Mouse (Mus musculus) intestine, embryonic 15.5 days (tissue): Measurements from ENCODE around the gene Megf11. TPM values are rescaled to one million over a fixed set of nuclear protein-coding genes. Genes with fewer than 3 reads are reported as not detected.

Experiments used
- ATAC-seq: fragments of 200-750 bp; cut with Nextera tagmentation; 2 replicates; pipeline ENCODE4 v1.8.0; 2017; ENCODE audit warnings: moderate TSS enrichment, moderate library complexity
- H3K27ac ChIP-seq: fragments of 300-500 bp; sonication (generic); 2 replicates; pipeline ENCODE4 v1.5.1; 2015; ENCODE audit warnings: mild to moderate bottlenecking, inconsistent platforms
- H3K27me3 ChIP-seq: fragments of 300-500 bp; sonication (generic); replicated peaks from 2 replicates; pipeline ENCODE4 v1.6.1; 2015; ENCODE audit warnings: inconsistent platforms
- H3K36me3 ChIP-seq: fragments of 300-500 bp; sonication (generic); 2 replicates; pipeline ENCODE4 v1.6.1; 2015; ENCODE audit warnings: inconsistent platforms
- H3K4me1 ChIP-seq: fragments of 300-500 bp; sonication (generic); replicated peaks from 2 replicates; pipeline ENCODE4 v1.6.1; 2015; ENCODE audit warnings: inconsistent platforms
- H3K4me2 ChIP-seq: fragments of 300-500 bp; sonication (generic); replicated peaks from 2 replicates; pipeline ENCODE4 v1.6.1; 2015; ENCODE audit warnings: mild to moderate bottlenecking, inconsistent platforms
- H3K4me3 ChIP-seq: fragments of 300-500 bp; sonication (generic); replicated peaks from 2 replicates; pipeline ENCODE4 v1.5.1; 2015; ENCODE audit warnings: inconsistent platforms
- H3K9ac ChIP-seq: fragments of 300-500 bp; sonication (generic); 2 replicates; pipeline ENCODE4 v1.6.1; 2015; ENCODE audit warnings: inconsistent platforms
- H3K9me3 ChIP-seq: fragments of 300-500 bp; sonication (generic); 2 replicates; pipeline ENCODE4 v1.6.1; 2016; ENCODE audit warnings: inconsistent platforms
- WGBS: fragments of 180-500 bp; shearing (Covaris S2); methylation state at CpG from one replicate; pipeline ENCODE4 v1.1.7; 2015; 5-methylcytosine and 5-hydroxymethylcytosine counted together
- polyA plus RNA-seq: library from polyadenylated mRNA; unstranded; fragments of >200 nt; fragmentation: Nextera tagmentation; extraction: Ambion mirVana; gene quantifications from 2 replicates; pipeline ENCODE4 v1.2.1, GENCODE M21; 2015

Gene Megf11
- polyA plus RNA-seq, 1 experiment from 2014 or later = 0.89 TPM

GRCm38 (mm10) chr9:64507995-64508394 is 122.6 kb downstream of the Megf11 start:
- no peak overlapping the region for H3K9ac ChIP-seq
- no peaks in the 10 kb centered on the region for H3K4me1 ChIP-seq
- no peak overlapping the region for H3K27ac ChIP-seq
- no peaks in the 10 kb centered on the region for H3K36me3 ChIP-seq
- WGBS = 63% methylated on average over 7 of the region's 7 CpGs
- no peaks in the 10 kb centered on the region for H3K9me3 ChIP-seq
- no peak overlapping the region for H3K4me2 ChIP-seq
- no peaks in the 10 kb centered on the region for H3K27me3 ChIP-seq
- ATAC-seq = no peak
- H3K4me3 ChIP-seq = no peak overlapping the region

GRCm38 (mm10) chr9:64514826-64515225 is 129.4 kb downstream of the Megf11 start:
- Histone ChIP-seq H3K9me3 (no peaks in the 10 kb centered on the region), H3K4me2 (no peak overlapping the region), H3K27me3 (no peaks in the 10 kb centered on the region), H3K27ac (no peak overlapping the region), H3K4me3 (no peak overlapping the region), H3K36me3 (no peaks in the 10 kb centered on the region), H3K9ac (no peak overlapping the region), H3K4me1 (0 out of 2 replicates have a peak, but pooled peaks cover under 1% of the 10 kb centered on the region)
- no peak for ATAC-seq
- WGBS = 66% methylated on average over 6 of the region's 6 CpGs

GRCm38 (mm10) chr9:64519921-64520746 is 134.7 kb downstream of the Megf11 start:
- Histone ChIP-seq H3K9me3 (no peaks in the 10 kb centered on the region), H3K27ac (no peak overlapping the region), H3K4me3 (no peak overlapping the region), H3K4me1 (0 out of 2 replicates have a peak, but pooled peaks cover 2% of the 10 kb centered on the region), H3K36me3 (no peaks in the 10 kb centered on the region), H3K4me2 (no peak overlapping the region), H3K27me3 (no peaks in the 10 kb centered on the region), H3K9ac (no peak overlapping the region)
- WGBS = 37% methylated on average over 12 of the region's 12 CpGs
- ATAC-seq = peak; percentile 71; the same call in 1 of the 2 replicates

DNA sequence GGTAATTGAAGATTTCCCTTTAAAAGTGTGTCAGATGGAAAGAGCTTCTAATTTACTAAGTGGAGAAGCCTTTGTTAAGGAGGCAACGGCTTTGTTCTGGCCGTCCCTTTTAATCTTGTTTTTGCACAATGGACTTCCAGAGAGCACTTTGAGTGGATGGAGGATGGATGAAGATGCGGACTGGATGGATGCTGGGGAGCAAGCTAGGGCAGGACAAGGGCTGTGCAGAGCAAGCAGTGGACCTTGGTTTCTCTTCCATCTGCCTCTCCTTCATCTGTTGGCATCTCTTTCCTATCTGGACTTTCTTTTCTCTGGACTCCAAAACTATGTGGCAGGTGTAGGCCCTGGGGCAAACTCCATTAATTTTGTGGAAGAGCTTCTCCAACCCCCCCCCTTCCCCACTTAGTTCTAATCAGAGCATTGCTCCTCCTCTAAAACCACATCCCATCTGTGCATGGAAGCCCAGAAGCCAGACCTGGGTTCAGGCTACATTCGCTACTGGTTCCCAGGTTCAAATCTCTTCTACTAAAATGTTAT is 135.4 kb downstream of the Megf11 start:
- no peak for ATAC-seq
- H3K4me2 ChIP-seq = no peak overlapping the region
- H3K9me3 ChIP-seq = no peaks in the 10 kb centered on the region
- H3K27me3 ChIP-seq = no peaks in the 10 kb centered on the region
- H3K36me3 ChIP-seq = no peaks in the 10 kb centered on the region
- H3K27ac ChIP-seq = no peak overlapping the region
- no peak overlapping the region for H3K4me3 ChIP-seq
- 53% methylated on average over 4 of the region's 4 CpGs for WGBS
- 0 out of 2 replicates have a peak, but pooled peaks cover 2% of the 10 kb centered on the region for H3K4me1 ChIP-seq
- H3K9ac ChIP-seq = no peak overlapping the region

DNA sequence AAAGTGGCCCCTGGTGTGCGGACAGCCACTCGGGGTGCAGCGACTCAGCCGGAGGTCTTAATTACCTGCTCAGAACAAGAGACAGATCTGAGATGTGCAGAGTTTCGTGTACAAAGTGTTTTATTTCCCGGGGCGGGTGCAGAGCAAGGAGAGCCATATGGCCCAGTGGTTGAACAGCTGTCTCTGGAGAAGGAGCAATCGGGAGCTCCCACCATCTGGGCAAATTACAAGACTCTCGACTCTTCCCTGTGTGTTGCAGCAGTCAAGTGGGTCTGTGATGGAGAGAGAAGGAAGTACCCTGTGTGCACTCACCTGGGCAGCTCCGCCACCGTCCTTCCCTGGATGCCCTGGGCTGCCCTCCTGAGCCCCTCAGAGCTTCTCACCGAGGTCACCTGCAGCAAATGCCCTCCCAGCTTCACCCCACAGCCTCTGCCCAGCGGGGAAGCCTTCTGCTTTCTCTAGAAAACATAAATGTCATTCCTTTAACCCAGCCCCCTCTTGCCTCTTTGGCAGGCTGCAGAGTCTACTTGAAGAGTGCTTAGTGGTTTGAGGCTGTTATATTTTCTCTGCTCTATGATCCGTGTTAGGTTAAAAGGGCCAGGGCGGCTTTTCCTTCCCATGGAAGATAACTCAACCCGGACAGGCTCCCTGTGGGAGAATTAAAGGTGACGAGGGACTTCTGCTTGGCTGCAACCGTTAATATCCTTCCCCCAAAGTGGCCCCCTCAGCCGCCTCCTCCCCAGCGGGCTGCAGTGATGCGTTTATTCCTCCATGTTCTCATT is 138.0 kb downstream of the Megf11 start:
- 47% methylated on average over 21 of the region's 21 CpGs for WGBS
- no peak overlapping the region for H3K27ac ChIP-seq
- no peaks in the 10 kb centered on the region for H3K36me3 ChIP-seq
- H3K9ac ChIP-seq = no peak overlapping the region
- H3K9me3 ChIP-seq = no peaks in the 10 kb centered on the region
- H3K27me3 ChIP-seq = no peaks in the 10 kb centered on the region
- H3K4me2 ChIP-seq = no peak overlapping the region
- no peak overlapping the region for H3K4me3 ChIP-seq
- H3K4me1 ChIP-seq = 0 out of 2 replicates have a peak, but pooled peaks cover 2% of the 10 kb centered on the region
- no peak for ATAC-seq

DNA sequence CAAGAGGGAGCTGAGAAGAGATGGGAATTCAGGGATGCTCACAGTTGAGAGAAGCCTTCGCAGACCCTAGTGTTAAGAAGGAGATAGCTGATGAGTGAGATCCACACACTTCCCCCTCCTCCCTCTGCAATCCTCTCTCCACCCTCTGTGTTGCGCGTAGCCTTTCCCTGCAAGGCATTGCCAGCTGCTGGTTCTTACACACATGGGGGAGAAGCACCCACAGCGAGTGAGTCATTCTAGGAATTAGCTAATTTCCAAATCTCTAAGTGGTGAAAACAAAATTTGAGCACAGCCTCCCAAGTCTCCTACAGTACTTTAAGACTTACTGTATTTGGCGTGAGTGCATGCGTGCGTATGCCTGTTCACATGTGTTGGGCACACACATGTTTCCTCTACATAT is 142.6 kb downstream of the Megf11 start:
- H3K27ac ChIP-seq = no peak overlapping the region
- WGBS = 84% methylated on average over 7 of the region's 7 CpGs
- no peak overlapping the region for H3K4me2 ChIP-seq
- H3K36me3 ChIP-seq = no peaks in the 10 kb centered on the region
- no peak overlapping the region for H3K4me3 ChIP-seq
- no peaks in the 10 kb centered on the region for H3K27me3 ChIP-seq
- H3K4me1 ChIP-seq = 0 out of 2 replicates have a peak, but pooled peaks cover 2% of the 10 kb centered on the region
- H3K9me3 ChIP-seq = no peaks in the 10 kb centered on the region
- H3K9ac ChIP-seq = no peak overlapping the region
- ATAC-seq = no peak

DNA sequence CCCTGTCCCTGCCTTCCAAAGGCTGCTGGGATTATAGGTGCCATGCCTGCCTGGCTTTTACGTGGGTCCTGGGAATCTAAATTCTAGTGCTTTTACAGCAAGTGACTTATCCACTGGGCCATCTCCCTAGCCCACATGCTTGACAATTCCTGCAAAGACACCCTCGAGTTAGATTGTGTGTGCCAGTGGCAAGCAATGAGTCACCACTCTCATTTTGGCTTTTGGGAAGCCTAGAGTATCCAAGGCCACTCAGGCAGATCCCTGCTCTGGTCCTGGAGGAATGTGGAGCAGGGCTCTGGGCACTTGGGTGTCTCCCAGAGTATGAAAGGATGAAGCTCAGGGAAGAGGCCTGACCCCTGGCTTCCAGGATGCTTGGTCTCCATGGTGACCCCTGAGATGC is 143.2 kb downstream of the Megf11 start:
- Histone ChIP-seq H3K9ac (no peak overlapping the region), H3K36me3 (no peaks in the 10 kb centered on the region), H3K4me2 (no peak overlapping the region), H3K9me3 (no peaks in the 10 kb centered on the region), H3K4me1 (0 out of 2 replicates have a peak, but pooled peaks cover 2% of the 10 kb centered on the region), H3K27me3 (no peaks in the 10 kb centered on the region), H3K4me3 (no peak overlapping the region), H3K27ac (no peak overlapping the region)
- 60% methylated on average over 2 of the region's 2 CpGs for WGBS
- ATAC-seq = no peak

DNA sequence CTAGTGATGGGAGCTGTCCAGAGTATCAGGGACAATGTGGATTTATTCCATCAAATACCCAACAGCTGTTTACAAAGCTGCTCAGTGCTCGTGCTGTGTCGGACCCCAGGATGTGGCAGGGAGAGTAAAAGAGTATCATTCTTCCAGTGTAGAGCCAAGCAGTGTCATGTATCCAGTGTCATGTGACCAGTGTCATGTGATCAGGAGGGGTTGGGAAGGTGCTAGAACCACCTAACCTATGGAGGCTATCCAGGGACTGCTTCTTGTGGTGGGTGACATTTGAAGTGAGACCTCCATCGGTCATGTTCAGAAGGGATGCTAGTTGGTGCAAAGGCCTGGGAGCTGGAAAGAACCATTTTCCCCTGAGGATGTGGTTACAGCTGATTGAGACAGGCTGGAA is 146.5 kb downstream of the Megf11 start:
- no peak for ATAC-seq
- Histone ChIP-seq H3K27me3 (no peaks in the 10 kb centered on the region), H3K4me1 (0 out of 2 replicates have a peak, but pooled peaks cover 2% of the 10 kb centered on the region), H3K9ac (no peak overlapping the region), H3K4me2 (no peak overlapping the region), H3K4me3 (no peak overlapping the region), H3K27ac (no peak overlapping the region), H3K36me3 (no peaks in the 10 kb centered on the region), H3K9me3 (no peaks in the 10 kb centered on the region)
- WGBS = 69% methylated on average over 3 of the region's 3 CpGs

DNA sequence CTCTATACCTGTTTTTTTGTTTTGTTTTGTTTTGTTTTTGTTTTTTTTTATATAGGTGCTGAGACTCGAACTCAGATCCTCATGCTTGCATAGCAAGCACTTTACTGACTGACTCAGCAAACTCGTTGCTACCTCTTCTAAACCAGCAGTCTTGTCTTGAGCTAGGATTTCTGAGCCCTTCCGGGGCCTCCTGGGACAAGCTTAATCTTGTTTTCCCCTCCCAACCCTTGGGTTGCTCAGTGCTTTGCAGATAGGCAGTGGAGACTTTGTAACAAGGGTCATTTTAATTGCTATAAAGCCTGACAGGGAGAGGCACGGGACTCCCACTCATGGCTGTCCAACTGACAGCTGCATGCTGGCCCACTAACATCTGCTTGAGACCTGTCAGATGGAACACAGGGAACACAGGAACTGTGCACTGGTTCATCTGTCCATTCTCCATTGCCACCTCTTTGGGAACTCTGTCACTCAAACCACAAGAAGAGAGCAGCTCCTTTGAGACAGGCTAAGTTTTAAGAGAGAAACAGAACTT is 147.4 kb downstream of the Megf11 start:
- H3K4me1 ChIP-seq = 0 out of 2 replicates have a peak, but pooled peaks cover 2% of the 10 kb centered on the region
- no peaks in the 10 kb centered on the region for H3K27me3 ChIP-seq
- 48% methylated on average over 4 of the region's 4 CpGs for WGBS
- no peak overlapping the region for H3K9ac ChIP-seq
- no peak overlapping the region for H3K27ac ChIP-seq
- H3K9me3 ChIP-seq = no peaks in the 10 kb centered on the region
- H3K36me3 ChIP-seq = no peaks in the 10 kb centered on the region
- H3K4me3 ChIP-seq = no peak overlapping the region
- peak; percentile 57 for ATAC-seq
- no peak overlapping the region for H3K4me2 ChIP-seq

GRCm38 (mm10) chr9:64533488-64534119 is 148.2 kb downstream of the Megf11 start:
- Histone ChIP-seq H3K9ac (no peak overlapping the region), H3K9me3 (no peaks in the 10 kb centered on the region), H3K27ac (no peak overlapping the region), H3K4me1 (0 out of 2 replicates have a peak, but pooled peaks cover 2% of the 10 kb centered on the region), H3K36me3 (no peaks in the 10 kb centered on the region), H3K27me3 (no peaks in the 10 kb centered on the region), H3K4me2 (no peak overlapping the region), H3K4me3 (no peak overlapping the region)
- WGBS = 38% methylated on average over 15 of the region's 15 CpGs
- peak; percentile 73 for ATAC-seq

GRCm38 (mm10) chr9:64534313-64534712 is 148.9 kb downstream of the Megf11 start:
- Histone ChIP-seq H3K9me3 (no peaks in the 10 kb centered on the region), H3K36me3 (no peaks in the 10 kb centered on the region), H3K4me2 (no peak overlapping the region), H3K9ac (no peak overlapping the region), H3K4me3 (no peak overlapping the region), H3K27me3 (0 out of 2 replicates have a peak, but pooled peaks cover 3% of the 10 kb centered on the region), H3K27ac (no peak overlapping the region), H3K4me1 (0 out of 2 replicates have a peak, but pooled peaks cover 2% of the 10 kb centered on the region)
- no peak for ATAC-seq
- 73% methylated on average over 6 of the region's 6 CpGs for WGBS
